Mouse (Mus musculus) MEL-GATA-1-ER (cell line): ENCODE measurements at regions not wholly inside any gene's neighbourhood (a gene's known extent, or its start where the extent isn't known, plus 50 kb on each side); places are given as distances from the start of the nearest gene placed in this dataset.

Experiments used
- DNase-seq: peaks from one replicate; pipeline ENCODE4 v3.0.0-alpha.2; 2012; ENCODE audit warnings: low read depth; ENCODE audit errors: extremely low read depth

DNA sequence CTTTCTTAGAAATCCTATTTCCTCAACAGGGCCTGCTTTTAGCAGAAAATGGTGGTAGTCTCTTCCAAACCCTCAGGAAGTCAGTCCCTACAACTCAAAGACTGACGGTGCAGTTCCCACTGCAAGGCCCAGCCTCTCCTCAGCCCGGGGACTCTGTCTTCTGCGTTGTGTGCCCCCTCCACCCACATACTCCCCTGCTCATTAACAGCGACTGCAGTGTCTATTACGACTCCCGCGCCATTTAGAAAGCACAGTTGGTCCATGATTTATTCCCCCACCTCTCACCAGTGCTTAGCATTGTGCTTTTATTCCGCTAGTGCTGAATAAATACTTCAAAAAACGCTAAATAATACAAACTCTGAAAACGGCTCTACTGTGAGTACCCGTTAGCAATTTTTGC, 230.9 kb upstream of the Hes1 start:
- no peak for DNase-seq

DNA sequence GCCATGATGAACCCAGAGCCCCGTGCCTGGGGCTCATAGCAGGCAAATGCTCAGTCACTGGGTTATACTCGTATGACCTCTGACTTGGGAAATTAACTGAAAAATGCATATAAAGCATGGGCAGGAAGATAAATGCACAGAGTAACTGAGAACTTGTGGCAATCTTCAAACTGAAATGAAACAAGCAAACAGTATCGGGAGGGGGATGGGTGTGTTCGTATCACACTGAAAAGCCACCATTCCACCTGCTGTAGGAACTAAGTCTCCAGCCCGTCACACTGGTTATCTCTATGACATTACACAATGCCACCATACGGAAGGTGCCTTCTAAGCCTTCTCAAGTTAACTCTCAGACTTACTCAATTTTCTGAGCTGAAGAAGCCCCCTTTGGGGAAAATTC, 230.3 kb upstream of the Hes1 start:
- peak; percentile 59 for DNase-seq

DNA sequence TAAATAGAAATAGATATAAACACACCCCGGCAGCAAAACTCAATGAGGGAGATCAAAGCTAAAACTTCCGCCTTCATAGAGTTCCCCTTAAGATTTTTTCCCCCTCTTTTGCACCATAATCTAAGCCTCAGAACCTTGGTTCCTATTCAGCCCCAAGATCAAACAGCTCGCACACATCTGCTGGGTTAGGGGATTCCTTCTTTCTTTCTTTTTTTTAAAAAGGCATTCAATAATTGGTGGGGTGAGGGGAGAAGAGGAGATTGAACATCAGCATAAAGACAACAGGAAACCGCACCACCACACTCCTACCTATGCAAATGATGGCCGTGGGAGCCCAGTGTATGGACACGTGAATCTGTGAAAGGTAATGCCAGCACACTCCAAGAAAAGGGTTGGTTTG, 229.5 kb upstream of the Hes1 start:
- DNase-seq, result peak; percentile 69

DNA sequence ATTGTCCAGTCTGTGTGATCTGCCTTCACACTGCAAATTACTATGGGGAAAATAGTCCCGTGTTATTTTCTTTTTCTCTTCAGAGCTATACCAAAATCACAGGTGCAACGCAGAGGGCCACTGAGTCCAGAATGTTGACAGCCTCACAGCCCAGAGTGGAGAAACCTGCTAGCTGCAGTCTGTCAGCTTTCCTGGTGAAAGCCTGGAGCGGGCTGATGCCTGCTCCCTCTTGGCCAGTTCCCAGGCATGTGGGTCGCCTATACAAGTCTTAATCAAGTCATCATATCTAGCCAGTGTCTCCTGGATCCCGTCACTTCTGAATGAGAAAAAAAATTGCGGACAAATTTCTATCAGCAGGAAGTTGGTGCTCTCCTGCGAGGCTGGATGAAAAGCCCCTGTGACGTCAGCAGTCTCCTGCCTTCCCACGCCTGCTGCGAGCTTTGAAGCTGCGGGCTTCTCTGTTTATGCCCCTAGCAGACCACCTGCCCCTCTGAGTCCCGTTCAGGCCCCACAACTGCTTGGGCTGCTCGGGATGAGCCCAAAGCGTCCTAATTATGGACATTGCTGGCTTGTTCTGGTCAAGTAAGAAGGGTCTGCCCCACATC, 227.1 kb upstream of the Hes1 start:
- DNase-seq, result no peak

DNA sequence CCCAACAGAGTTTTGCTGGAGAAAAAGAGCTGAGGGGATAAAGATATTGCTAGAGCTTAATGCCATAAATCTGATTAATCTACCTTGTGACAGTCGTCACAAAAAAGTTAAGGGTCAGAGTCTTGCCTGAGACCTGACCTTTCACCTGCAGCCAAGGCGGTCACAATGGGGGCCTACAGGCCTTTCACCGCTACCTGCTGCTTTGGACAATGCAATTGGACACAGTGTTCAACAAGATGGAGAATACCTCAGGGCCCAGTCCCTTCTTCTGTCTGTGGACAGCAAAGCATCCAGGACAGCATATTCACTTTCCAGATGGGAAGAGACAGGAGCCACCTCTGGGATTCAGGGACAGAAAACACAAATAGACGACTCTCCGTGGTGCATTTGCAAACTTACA, 226.3 kb upstream of the Hes1 start:
- DNase-seq, result no peak

DNA sequence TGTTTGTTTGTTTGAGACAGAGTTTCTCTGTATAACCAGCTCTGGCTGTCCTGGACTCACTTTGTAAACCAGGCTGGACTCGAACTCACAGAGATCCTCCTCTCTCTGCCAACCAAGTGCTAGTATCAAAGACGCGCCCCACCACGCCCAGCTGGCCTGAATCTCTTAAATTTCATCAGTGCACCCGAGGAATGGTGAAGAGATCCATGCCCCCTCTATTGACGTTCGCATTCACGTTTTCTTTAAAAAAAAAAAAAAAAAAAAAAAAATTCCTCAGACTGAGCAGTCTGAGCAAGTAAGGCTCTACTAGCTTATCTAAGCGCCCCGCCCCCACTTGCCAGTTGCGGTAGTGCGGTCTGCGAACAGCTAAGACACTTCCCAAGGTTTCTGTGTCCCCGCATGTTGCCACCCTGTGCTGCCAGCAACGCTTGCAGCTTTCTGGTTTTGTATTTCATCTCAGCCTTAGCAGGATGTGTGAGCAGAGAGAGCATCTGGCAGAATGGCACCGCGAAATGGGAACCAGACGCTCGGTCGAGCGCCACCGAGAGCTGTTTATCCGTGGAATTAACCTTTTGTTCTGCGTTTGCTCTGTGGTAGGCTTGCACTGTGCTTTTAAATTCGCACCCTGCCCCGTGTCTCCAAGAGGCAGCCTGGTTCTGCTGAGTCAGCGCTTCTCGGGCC, 225.1 kb upstream of the Hes1 start:
- peak; percentile 65 for DNase-seq

DNA sequence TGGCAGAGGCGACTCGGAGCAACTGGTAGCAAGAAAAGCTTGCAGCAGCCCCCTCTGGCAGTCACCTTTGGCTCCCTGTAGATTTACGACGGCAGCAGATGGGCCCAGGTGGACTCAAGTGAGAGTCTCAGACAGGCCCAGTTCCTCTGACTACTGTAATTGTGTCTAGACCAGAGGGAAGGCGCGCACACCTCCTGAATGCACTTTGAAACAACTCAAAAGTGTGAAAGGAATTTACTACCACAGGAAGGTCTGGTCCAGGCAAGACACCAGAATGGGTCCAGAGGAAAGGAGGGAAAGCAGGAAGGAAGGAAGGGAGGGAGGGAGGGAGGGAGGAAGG, 224.6 kb upstream of the Hes1 start:
- no peak for DNase-seq

DNA sequence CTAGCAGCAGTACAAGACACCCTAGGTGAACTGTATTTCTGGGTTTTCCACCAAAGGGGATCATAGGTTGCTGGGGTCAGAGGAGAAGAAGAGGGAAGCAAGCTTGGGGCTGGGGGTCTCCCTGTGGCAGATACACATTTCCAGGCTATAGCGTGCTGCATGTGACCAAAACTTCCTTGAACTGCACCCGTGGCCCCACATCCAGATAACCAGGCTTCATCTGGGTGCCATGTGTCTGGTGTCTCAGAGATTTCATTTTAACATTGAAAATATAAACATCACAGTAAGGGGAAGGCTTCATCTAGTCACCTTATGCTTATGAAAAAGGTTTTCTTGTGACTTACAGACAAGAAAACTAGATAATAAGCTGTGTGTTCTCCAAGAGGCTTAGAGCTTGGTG, 223.8 kb upstream of the Hes1 start:
- DNase-seq, result no peak

DNA sequence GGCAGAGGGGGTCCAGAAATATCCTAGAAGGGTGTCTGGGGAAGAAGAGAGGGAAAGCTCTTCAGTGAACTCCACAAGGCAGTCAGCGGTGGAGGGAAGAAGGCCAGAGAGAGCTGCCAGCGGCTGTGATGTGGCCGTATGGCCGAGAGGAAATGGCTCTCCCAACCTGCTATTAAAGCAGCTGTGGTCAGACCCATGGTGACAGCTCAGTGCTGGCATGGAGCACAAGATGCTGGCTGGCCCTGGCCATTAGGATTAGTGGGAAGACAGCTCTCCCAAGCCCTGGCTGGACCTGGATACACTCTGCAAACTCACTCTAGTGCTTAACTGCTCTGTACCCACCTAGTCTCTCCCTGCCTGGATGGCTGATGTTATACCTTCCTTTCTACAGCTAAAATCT, 223.1 kb upstream of the Hes1 start:
- no peak for DNase-seq

DNA sequence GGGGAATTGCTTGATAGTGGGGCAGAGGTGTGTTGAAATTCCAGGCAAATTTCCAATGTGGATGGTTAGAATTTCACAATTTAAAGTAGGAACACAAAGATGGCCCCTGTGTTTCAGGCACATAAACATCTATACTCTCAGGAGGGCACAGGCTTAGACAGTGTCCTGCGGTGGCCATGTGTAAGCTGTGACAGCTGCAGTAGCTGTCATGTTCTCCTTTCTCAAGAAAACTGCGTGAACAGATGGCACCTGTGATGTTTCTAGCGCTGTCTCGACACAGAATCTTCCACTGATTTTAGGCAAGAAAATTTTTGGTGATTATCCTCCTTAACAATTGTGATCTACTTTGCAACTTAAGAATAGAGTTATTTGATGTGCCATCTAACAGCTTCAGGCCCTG, 222.1 kb upstream of the Hes1 start:
- DNase-seq, result no peak

DNA sequence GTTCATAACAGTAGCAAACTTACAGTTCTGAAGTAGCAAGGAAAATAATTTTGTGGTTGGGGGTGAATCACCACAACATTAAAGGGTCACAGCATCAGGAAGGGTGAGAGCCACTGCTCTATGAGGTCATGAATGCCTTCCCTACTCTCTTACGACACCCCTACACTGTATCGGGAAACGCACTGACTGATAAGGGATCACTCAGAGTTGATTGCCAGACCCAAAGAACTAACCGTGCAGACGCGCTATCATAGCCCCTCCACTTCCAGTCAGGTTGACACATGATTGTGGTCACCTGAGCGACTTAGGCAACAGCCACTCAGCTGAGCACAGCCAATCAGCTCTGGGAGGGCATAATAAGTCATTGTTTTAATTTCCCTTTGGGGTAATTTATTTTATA, 220.7 kb upstream of the Hes1 start:
- no peak for DNase-seq

DNA sequence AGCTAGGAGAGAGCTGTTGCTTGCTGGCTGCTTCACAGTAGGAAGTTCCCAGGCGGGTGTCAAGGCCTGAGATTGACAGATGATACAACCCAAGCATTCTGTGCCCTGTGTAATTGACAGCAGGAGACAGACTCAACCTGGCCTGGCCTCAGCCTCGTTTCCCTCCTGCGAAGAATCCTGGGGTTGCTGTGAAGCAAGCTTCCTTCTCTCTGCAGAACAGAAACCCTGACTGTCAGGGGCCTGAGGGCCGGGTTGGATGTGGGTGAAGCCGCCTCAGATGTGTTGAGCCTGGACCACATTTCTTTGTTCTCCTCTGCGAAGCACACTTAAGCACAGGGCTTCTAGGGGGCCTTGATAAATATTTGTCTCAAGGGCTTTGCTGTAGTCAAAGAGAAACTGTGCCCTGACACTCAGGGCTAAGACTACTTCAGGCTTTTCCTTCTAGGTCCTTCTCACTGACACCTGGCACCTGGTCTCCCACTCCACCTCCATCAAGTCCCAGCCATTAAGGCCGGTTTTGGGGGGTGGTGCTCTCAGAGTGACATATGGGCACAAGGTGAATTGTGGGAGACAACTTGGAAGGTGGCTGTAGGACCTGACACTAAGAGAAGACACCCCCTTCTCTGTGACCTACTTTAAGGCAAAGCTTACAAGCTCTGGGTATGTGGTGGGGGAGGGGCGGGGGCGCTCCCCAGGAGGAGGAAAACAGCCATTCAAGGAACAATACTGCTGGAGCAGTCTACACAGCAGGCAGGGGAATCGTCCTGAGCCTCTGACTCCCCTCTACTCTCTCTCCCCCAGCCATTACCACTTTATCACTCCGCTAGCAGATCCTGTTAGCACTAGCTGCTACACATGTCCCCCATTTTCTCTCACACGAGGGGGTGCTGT, 219.2 kb upstream of the Hes1 start:
- no peak for DNase-seq

DNA sequence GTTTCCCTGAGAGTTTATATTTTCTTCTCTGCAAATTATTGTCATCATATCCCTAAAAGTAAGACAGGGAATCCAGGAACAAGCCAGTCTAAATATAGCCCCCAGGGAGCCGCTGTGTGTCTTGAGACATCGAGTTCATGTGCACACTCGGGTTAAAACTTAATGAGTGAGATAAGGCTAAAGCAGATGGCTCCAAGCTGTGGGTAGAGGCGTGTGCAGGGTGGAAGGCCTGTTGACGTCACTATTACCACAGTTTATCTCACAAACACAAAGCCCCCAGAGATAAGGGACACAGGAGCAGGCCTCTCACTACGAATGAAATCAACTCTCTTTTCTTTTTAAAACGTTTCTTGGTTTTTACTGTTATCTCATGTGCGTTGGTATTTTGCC, 218.6 kb upstream of the Hes1 start:
- DNase-seq, result peak; percentile 91

DNA sequence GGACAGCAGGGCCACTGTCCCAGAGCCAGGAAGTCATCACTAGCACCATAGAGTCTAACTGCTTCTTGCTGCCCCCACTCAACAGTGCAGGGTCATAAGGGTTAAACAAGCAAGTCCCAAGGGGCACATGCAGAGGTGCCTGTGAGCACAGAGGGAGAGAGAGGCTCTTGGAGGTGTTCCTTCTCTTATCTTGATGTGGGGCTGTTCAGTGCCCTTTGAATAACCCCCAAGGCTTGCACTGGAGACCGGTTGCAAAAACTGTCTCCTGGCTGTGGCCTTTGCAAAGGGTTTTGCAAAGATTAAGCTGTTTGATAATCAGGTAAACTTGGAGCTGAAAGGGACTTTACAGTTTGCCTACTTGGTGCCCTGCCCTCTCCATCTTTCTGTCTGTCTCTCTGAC, 217.1 kb upstream of the Hes1 start:
- DNase-seq, result no peak

DNA sequence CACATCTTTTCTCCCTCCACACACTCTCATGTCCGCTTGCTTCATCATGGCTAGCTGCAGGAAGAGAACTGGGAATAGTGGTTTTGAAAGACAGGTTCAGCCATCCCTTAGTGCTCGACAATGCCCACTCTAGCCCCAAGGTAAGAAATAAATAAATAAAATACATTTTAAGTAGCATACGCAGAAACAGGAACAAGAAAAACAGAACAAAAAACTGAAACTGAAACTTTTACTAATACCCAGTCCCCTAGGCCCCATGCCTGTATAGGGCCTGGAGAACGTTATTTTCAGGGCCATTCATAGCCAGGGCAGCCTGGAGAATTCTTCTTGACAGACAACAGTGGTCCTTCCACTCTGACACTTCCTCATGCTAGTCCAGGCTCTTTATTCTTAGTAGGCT, 216.4 kb upstream of the Hes1 start:
- DNase-seq, result no peak

DNA sequence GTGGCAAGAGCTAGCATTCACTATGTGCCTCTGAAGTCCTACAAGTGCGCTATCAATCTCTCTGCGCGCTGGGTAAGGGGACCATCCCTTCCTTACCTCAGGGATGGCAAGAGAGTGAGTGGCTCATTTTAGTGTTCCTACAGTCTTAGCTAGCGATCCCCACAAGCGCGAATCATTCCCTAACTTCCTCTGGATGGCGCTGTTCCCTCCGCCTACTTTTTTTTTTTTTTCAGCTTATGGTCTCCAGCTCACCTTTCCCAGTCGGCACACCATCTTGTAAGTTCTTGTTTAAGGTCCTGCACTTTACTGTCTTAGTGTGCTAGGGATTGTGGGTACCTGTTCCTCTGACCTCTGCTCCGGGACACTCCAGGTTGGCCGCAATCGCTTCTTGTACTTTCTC, 215.7 kb upstream of the Hes1 start:
- no peak for DNase-seq

DNA sequence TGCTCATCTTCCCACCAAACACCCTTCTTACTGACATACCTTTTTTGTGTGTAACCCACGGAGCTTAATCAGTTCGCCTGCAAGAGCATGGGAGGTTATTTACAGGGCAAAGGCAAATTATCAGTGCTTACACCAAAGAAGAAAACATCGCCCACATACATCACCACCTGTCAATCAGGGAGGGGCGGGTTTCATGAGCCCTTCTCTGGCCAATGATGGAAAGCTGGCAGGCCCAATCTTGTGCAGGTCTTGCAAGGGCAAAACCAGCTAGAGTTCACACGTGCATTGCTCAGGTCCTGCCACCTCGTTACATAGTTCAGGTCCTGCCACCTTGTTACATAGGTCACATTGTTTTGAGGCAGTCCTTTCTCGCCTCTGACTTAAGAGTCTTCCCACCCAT, 214.7 kb upstream of the Hes1 start:
- DNase-seq, result no peak

DNA sequence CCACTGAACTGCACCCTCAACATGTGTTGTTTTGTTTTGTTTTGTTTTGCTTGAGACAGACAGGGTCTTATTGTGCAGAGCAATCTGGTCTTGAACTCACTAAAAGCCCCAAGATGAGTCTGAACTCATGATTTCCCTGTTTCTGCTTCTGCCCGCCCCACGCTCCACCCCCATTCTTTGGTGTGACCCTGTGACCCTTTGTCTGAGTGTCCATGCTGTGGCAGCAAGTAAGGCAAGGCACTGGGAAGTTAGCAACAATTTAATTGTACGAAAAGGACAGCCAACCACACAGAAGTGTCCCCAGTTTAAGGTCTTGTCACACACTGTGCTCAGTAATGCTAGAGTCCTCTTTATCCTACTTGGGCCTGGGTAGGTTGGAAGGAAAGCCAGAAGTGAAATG, 213.6 kb upstream of the Hes1 start:
- DNase-seq, result no peak

DNA sequence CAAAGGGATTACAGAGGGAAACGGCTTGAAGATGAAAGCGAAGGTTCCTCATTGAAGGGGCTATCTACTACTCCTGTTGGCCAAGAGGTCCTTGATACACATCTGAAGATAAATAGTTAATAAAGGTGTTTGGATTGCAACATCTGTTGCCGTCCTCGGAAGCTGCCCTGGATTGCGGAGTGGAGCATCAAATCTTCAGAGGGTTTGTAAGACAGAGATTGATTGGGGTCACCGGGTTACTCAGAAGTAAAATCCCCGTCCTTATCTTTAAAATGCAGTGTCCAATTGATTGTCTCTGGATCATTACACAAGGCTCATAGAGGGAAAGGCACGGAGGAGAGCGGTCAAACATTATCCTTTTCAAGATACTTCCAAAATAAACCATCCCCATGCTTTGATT, 212.4 kb upstream of the Hes1 start:
- no peak for DNase-seq

DNA sequence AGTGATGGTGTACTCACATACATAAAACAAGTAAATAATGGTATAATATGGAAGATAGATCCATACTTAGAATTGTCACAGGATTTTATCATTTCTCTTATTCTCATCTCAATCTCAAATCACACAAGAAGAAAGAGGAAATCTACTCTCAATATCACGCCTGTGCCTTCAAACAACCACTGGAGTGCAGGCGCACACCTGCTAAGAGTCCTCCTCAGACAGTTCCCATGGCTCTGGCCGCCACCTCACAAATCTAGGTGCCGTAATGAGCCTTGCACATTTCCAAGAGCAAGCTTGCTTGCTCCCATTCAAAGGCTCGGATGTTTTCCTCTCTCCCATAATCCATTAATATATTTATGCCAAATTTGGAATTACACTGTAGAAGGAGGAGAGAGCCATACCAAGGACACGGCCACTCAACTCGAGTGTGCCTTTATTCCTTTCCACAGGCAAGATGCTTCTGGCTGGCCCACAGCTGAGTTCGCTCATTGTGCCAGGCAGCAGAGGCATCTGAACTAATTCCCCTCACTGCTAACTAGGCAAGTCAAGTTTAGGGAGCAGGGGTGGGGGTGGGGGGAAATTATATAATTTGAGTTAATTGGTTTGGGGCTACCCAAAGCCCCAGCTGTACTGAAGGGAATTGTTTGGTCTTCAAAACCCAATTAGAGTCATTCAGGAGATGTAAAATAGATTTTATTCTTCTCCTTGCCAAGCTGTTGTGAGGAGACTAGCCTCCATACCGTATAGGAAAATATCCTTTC, 209.2 kb upstream of the Hes1 start:
- DNase-seq, result no peak

DNA sequence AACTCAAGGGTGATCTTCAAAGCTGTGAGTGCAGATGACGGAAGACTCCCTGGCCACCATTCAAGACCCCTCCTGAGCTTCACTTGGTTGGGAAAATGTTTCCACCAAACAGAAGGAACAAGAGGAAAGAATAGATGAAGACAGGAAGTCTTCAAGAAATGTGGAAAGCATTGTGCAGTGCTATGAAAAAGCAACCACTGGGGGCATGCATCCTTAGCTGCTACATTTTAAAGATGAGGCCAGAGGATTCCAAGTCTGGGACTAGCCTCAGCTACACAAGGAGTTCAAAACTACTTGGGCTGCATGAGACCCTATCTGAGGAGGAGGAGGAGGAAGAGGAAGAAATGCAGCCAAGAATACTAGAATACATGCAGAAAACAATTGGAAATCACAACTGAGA, 207.6 kb upstream of the Hes1 start:
- no peak for DNase-seq

DNA sequence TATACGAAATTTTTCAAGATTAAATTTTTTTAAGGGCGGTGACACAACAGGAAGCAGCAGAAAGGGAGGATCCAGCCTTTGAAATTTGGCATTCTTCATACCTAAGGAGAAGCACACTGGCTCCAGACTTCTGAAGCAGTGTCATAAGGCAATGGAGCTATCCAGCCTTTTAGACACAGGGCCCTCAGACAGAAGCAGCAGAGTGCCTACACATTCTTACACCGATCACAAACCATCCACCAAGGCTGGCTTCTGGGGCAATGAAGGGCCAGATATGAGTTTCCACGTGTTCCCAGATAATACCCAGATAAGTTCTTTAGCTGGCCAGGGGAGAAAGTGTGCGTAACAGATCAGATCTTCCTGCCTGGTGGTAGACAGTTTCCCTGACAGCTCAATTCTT, 205.5 kb upstream of the Hes1 start:
- DNase-seq, result no peak
